Mouse (Mus musculus) adrenal gland, adult 2 months (tissue): ENCODE measurements around the gene Rassf5. TPM values are rescaled to one million over a fixed set of nuclear protein-coding genes. Genes with fewer than 3 reads are reported as not detected.
A peak's percentile ranks its signal among the peaks of the same experiment; 100 is the strongest.

Experiments used
- DNase-seq: peaks from one replicate; pipeline ENCODE4 v3.0.0; 2021
- polyA plus RNA-seq: library from polyadenylated mRNA; depleted of rRNA; stranded (reverse); fragments of >200 nt; gene quantifications from 2 replicates; pipeline ENCODE4 v1.2.3, GENCODE M21; 2012
- total RNA-seq, 2 experiments: library from RNA; stranded (reverse); gene quantifications; 2 replicates each; pipeline ENCODE4 v1.2.3; 2021

The Rassf5 gene
- total and polyA plus RNA-seq, 3 experiments, result 8.6 to 39.3 (median 13.0) TPM

GRCm38 (mm10) chr1:131208081-131208480, 37.0 kb downstream of the Rassf5 start:
- no peak for DNase-seq

- peak; percentile 74 for DNase-seq
These were observed 37.5 kb downstream of the Rassf5 start for GRCm38 (mm10) chr1:131207531-131207930.

GRCm38 (mm10) chr1:131206342-131206741, 38.7 kb downstream of the Rassf5 start:
- no peak for DNase-seq

GRCm38 (mm10) chr1:131204461-131204860, 40.6 kb downstream of the Rassf5 start:
- DNase-seq, result no peak

- DNase-seq, result no peak
These were observed 43.7 kb downstream of the Rassf5 start for GRCm38 (mm10) chr1:131201391-131201790.

GRCm38 (mm10) chr1:131200588-131200987, 44.5 kb downstream of the Rassf5 start:
- DNase-seq, result no peak

GRCm38 (mm10) chr1:131199976-131200375, 45.1 kb downstream of the Rassf5 start:
- peak; percentile 51 for DNase-seq

GRCm38 (mm10) chr1:131199118-131199821, 45.8 kb downstream of the Rassf5 start:
- DNase-seq, result no peak

- DNase-seq, result no peak
These were observed 46.6 kb downstream of the Rassf5 start for GRCm38 (mm10) chr1:131198417-131198960.

- peak; percentile 30 for DNase-seq
These were observed 49.0 kb downstream of the Rassf5 start for GRCm38 (mm10) chr1:131196107-131196506.

GRCm38 (mm10) chr1:131195653-131196052, 49.4 kb downstream of the Rassf5 start:
- DNase-seq, result no peak

- no peak for DNase-seq
These were observed 51.3 kb downstream of the Rassf5 start for GRCm38 (mm10) chr1:131193746-131194145.

GRCm38 (mm10) chr1:131188655-131189054, 56.4 kb downstream of the Rassf5 start:
- no peak for DNase-seq

- DNase-seq, result no peak
These were observed 57.2 kb downstream of the Rassf5 start for GRCm38 (mm10) chr1:131187856-131188255.

- no peak for DNase-seq
These were observed 58.1 kb downstream of the Rassf5 start for GRCm38 (mm10) chr1:131186995-131187394.

- no peak for DNase-seq
These were observed 59.1 kb downstream of the Rassf5 start for GRCm38 (mm10) chr1:131185821-131186506.

GRCm38 (mm10) chr1:131184956-131185660, 60.0 kb downstream of the Rassf5 start:
- DNase-seq, result no peak

- peak; percentile 45 for DNase-seq
These were observed 60.7 kb downstream of the Rassf5 start for GRCm38 (mm10) chr1:131184253-131184955.

- DNase-seq, result no peak
These were observed 61.9 kb downstream of the Rassf5 start for GRCm38 (mm10) chr1:131183201-131183600.

- peak; percentile 84 for DNase-seq
These were observed 63.2 kb downstream of the Rassf5 start for GRCm38 (mm10) chr1:131181642-131182527.

GRCm38 (mm10) chr1:131180386-131180785, 64.7 kb downstream of the Rassf5 start:
- DNase-seq, result no peak
